Mouse (Mus musculus) C2C12 (cell line): Measurements from ENCODE around the gene Gfod2.

Source experiments
- CEBPB ChIP-seq: IDR thresholded peaks from one replicate; pipeline ENCODE4 v1.6.1; 2011; ENCODE audit warnings: low read depth, mild to moderate bottlenecking, control low read depth, moderate library complexity
- CTCF ChIP-seq: IDR thresholded peaks from one replicate; pipeline ENCODE4 v1.5.1; 2011; ENCODE audit not compliant: control insufficient read depth, insufficient read depth, insufficient read length
- MAX ChIP-seq: IDR thresholded peaks from one replicate; pipeline ENCODE4 v1.6.1; 2011; ENCODE audit warnings: mild to moderate bottlenecking, control low read depth
- MYOG ChIP-seq: IDR thresholded peaks from one replicate; pipeline ENCODE4 v1.6.1; 2011; ENCODE audit not compliant: control insufficient read depth, insufficient read length; ENCODE audit errors: extremely low read depth

GRCm38 (mm10) chr8:105694051-105694799, 64.2 kb downstream of the Gfod2 start:
- TF ChIP-seq CTCF (no peak), MYOG (no peak), MAX (no peak), CEBPB (no peak)
